Mouse (Mus musculus): ENCODE measurements around the gene Mrpl37.

- TF ChIP-seq POLR2A (IDR thresholded peaks at IDR 0.05; ENCODE audit: insufficient read depth, low read depth, low read length) (no peak), CTCF (IDR thresholded peaks at IDR 0.05) (no peak)
Measured at GRCm38 (mm10) chr4:107047806-107048205, 18.9 kb downstream of the Mrpl37 start.
